Mouse (Mus musculus) induced T-regulatory cell, adult 2 months (primary cell): Measurements from ENCODE around the gene Pkib.

Source experiments
- DNase-seq: peaks from one replicate; pipeline ENCODE4 v3.0.0-alpha.2; 2012; ENCODE audit warnings: low read depth

The Pkib gene

DNA sequence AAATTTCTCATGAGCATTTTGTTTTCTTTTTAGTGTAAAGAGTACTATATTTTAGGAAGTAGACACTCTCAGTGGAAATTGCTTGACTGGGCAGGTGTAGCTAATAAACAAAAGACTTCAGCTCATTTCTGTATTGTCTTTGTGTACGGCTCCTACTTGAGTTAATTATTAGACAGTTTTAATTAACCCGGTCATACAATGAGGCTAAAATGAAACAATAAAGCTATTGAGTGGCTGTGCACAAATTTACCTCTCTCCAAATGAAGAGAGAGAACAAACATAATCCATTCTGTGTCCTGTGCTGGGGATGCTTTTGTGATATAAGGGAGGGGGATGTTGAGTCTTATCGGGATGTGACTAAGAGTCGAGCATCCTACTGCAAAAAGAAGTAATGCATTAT, 109.0 kb downstream of the Pkib start:
- no peak for DNase-seq

DNA sequence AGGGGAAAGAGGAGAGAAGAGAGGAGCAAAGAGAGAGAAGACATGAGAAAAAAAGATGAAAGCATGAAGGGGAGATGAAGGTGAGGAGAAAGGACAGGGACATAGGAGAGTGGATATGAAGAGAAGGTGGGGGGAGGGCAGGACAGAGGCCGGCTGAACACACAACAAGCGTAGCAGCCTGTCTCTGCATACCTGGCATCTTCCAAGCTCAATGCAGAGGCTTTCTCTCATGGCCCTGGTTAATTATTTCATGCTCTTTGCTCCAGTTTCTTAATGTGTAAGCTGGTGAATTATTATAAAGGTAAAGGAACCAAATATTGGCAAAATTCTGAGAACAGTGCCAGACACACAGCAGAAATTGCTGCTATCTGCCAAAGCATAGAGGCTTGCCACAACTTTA, 109.6 kb downstream of the Pkib start:
- no peak for DNase-seq

DNA sequence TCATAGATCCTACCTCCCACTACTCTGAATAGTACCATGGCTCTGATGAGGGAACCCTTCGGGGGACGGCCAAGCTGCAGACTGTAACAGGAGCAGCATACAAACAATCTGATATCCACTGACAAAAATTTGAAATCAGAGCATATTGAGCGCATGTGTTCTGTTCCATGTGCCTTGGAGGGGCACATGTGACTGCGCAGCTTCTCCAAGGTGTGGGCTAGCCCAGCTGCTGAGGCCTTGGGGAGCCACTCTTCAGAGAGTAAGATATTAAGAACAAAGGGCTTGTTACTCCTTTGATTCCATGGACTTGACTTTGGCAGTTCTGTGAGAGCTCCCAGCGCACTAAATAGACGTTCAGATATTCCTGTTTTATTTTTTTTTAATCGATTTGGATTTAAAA, 111.3 kb downstream of the Pkib start:
- no peak for DNase-seq

DNA sequence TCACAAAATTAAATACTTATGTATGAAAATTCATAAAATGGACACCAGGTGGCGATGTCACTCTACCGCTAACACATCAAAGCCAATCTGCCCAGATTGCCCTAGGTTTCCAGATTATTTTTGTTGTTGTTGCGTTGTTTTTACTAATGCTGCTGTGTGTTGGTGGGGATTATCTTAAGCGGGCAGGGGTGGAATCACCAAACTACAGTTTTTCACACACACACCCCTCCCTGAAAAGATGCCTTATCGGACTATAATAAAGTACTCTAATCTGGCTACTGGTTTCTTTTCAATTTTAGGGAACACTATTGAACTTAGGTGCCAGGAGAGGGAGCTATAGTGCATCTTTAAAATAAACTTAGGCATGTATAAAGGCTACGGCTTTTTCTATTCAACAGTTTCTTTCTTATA, 111.8 kb downstream of the Pkib start:
- peak; percentile 93 for DNase-seq

DNA sequence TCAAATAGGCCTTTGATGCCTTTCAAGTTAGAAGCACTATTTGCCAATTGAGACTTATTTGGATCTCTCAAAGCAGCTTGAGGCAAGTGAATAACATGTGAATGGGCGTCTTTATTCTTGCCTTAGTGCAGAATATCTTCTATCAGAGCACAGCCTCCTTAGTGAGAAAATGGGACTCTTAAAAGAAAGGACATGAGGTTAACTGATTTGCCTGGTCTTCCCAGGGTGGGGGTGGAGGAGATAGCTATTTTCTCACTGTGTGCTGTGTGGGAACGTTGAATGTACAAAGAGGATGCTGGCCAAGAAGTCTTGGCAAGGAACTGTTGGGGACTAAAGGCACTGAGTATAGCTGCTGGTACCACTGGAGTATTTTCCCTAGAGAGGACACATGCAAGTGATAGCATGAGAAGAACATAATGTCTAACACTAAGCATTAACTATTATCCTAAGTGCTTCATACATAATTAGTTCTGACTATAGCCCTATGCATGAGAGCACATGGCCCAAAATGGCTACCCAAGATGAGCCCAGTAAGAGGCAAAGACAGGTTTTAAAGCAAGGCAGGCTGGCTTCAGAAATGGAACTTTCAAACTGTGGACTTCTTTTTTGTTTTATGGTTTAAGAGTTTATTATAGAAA, 112.5 kb downstream of the Pkib start:
- no peak for DNase-seq

DNA sequence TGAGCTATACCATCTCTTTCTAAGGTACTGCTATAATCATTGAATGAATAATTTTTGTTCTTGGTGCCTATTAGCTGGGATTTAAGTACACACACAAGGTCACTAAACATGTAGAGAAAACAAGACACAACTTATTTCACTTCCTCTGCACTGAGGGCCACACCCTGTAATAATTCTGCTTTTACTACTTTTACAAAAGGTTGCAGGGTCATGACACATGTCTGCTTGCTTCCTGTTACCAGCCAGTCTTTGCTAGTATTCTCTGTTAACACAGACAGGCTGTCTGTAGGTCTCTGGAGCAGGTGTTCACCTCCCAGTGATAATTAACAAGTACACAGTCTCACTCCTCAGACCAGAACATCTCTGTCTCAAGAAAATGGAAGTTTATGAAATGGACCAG, 113.7 kb downstream of the Pkib start:
- peak; percentile 32 for DNase-seq

DNA sequence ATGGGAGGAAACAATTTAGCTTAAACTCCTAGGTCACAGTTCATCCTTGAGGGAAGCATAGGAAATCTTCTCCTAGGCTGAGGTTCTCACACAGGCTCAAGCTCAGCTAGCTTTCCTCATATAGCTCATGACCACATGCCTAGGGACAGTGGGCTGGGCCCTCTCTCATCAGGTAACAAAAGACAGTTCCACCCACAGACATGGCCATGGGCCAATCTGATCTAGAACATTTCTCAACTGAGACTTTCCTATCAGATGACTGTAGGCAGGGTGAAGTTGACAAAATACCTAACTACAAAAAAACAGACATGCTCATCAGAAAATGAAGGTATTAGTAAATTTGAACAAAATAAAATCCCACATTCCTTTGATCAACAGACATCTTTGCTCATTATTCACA, 115.3 kb downstream of the Pkib start:
- peak; percentile 27 for DNase-seq

DNA sequence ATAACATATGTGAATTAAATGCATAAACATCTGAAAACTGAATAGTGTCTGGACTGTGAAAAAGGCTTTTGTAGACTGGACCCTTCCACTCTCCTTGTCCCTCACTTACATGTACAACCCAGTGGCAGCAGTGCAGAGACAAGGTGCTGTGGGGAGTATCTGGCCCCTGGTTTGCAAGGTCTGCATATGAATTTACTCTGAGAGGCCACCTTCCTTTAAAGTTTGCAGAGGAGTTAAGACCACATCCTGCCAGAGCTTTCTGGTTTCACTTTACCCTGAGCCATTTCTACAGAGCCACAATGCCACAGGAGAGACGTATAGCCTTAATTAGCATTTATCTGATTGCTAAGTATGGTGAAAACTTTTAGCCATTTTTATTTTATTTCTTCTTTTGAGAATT, 121.6 kb downstream of the Pkib start:
- peak; percentile 85 for DNase-seq

DNA sequence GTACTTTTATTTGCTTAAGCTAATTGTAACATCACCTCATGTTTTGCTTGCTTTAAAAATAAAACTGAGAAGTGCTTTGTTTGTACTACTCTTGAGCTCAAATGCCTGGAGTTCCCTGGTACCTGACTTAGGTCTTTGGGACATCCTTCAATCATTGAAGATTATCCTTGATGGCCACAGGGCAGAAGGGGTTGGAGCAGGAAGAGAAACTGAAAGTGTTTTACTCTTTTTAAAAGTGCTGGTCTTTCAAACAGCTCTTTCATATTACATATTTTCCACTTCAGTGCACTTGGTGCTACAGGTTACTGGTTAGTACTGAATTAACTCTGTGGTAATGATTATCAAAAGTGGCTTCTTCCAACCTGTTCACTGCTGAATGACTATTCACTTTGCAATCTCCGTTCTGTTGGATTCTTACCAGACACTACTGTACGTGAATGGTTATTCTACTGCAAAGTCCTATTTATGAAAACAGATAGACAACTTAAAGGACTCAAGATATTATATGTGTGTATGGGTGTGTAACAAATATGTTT, 123.5 kb downstream of the Pkib start:
- peak; percentile 47 for DNase-seq

DNA sequence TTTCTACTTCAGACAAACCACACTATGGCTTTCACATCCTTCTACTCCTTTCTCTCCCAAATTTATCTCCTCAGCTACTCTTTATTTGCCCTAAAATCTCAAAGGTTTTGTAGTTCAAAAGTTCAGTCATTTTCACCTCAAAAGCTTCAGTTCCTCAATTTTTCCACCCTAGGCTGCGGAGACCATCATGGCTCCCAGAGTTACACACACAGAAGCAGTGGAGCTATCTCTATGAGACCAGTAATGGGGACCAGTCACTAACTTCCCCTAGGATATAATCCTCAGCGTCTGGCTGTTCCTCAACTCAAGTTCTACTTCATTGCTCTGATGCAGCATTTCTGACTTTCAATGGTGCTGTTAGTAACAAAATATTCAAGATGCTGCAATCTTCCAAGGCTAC, 127.2 kb downstream of the Pkib start:
- no peak for DNase-seq

DNA sequence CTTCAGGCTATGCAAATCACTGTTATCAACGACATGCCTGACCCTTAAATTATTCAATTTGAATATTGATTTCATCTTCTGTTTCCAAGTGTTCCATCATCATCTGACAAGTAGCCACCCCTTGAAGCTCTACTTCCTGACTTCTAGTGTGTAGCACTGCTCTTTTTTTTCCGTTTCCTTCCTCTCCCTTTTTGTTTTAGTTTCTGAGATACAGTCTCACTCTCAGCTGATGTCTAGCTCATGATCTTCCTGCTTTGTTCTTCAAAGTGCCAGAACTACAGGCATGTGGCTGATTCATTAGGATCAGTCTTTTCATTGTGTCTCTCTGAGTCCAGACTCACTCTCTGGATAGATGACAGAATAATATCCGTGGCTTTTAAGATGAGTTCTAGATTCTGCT, 128.9 kb downstream of the Pkib start:
- DNase-seq: peak; percentile 17

DNA sequence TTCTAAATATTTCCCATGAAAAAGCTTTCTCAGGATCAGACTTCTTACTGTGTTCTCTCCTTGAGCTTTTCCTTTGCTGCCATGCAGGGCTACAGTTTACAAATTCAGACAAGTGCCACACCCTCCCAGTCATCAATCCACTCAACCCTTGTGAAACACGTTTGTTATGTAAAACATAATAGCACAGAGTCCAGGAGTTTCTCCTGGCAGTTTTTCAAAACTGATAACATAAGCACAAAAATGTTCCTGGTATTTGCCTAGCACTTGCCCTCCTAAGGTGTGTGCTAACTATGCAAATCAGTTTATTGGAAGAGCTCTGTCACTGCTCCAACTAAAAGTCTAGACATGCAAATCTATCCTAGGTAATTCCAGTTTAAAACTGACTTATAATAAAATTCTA, 131.3 kb downstream of the Pkib start:
- DNase-seq: no peak

DNA sequence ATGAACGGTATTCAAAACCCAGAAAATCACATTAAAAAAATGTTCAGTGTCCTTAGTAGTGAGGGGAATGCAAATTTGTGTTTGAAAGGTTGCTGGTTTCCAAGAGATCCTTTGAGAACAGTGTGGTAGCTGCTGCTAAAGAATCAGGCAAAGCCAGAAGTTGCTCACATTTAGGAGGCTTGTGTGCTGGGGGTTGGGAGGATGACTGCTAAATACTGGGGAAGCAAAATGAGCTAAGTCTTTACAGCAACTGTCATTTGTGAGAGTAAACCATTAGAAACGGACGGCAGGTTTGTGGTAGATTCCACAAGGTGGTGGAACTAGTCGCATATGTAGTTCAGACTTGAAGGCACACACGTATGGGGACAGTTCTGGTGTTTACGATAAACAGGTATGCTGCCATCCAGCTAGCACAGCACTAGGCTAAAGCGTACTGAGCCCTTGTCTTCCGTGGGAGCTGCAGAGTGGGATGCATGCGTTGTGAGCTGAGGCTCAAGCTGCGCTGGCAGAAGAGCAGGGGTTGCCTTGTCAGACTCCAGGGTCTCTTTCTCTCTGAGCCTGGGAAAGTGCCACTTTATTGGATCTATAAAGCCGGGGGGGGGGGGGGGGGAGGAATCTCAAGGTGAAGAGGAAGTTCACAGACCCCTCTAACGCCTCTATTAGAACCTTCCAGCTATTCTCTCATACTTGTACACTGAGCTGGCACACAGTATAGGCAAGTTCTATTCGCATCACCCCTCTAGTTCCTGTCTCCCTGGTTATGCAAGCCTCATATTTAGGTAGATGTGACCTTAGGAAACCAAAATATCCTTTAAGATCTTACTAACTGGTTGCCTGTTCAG, 151.7 kb downstream of the Pkib start:
- no peak for DNase-seq

DNA sequence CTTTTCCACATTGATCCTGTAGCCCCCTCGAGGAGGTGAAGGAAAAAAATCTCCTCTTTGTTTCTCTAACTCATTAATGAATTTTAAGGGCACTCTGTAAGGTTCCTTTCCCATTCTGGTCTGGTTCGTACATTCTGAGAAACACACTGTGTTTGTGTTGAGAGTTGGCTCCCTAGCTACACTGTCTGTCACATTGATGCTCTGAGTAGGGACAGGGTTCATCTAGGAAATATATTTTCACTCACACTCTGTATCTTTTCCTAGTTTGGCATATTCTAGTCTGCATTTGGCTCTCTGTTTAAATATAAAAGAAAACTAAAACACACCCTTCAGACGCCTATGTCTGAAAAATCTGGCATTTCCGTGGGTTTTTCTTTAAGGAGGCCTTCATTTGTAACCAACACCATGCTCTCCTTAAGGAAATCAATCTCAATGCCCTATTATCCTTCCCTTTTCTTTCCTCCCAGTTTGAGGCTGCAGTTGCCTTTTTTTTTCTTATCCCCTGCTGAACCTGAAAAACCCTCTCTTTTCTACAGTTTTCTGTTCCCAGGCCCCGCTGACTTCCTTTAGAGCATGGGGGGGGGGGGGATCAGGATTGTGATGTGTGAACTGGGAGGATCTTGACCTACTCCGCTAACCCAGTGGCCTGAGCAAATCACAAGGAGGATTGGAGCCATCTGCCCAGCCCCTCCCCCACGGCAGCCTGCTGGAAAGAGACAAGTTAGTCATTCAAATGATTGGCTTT, 152.5 kb downstream of the Pkib start:
- no peak for DNase-seq

DNA sequence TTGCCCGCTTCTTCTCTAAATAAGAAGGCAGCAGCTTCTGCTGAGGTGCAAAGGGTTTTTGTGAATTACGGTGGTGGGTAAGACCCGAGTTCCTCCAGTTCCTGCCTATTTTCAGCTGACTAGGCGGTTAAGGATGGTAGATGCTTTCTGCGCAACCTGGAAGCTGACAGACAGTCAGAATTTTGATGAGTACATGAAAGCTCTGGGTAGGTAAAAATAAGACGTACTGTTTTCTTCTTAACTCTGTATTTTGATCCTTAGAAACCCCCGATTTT, 153.0 kb downstream of the Pkib start, which contains the start of gene Fabp7:
TSS of gene Fabp7 (plus strand) at position 6 of the 275 bp plus-strand sequence.
- DNase-seq: no peak

DNA sequence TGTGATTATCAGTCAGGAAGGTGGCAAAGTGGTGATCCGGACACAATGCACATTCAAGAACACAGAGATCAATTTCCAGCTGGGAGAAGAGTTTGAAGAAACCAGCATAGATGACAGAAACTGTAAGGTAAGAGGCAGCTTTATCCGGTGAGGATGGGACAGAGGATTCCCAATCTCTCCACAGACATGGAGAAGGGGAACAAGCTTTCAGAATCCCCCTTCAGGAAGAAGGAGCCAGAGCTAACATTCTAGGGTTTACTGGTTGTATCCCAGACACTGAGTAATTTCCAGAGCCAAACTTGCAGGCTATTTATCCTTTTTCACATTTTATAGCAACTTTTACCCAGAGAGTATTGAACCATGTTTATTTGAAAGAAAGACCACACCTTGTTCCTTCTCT, 153.8 kb downstream of the Pkib start:
- no peak for DNase-seq
